Mouse (Mus musculus): Measurements from ENCODE around the gene Ak5. TPM values are rescaled to one million over a fixed set of nuclear protein-coding genes. Genes with fewer than 3 reads are reported as not detected.
"Not testable (repeated sequence)": the region's sequence is repeated elsewhere in the genome, so short reads cannot be mapped to it uniquely, and the experiment has no call there.

Ak5 gene
- polyA plus RNA-seq, 1 experiment from 2014 or later: 1.3 TPM

GRCm38 (mm10) chr3:152625061-152625820, 42.9 kb downstream of the Ak5 start:
- Histone ChIP-seq H3K36me3 (no peaks in the 10 kb centered on the region), H3K9me3 (replicated peaks) (no peaks in the 10 kb centered on the region), H3K27me3 (no peaks in the 10 kb centered on the region), H3K4me2 (replicated peaks) (no peak overlapping the region), H3K4me3 (replicated peaks) (no peak overlapping the region), H3K4me1 (no peaks in the 10 kb centered on the region), H3K27ac (replicated peaks) (no peak overlapping the region), H3K9ac (no peak overlapping the region)
- WGBS: 78% methylated on average over 10 of the region's 10 CpGs
- no peak for ATAC-seq (ENCODE audit: insufficient number of reproducible peaks, low FRiP score, low TSS enrichment, low read depth)

GRCm38 (mm10) chr3:152620534-152620933, 47.6 kb downstream of the Ak5 start:
- Histone ChIP-seq H3K27me3 (no peaks in the 10 kb centered on the region), H3K27ac (replicated peaks) (no peak overlapping the region), H3K9ac (no peak overlapping the region), H3K4me1 (no peaks in the 10 kb centered on the region), H3K36me3 (no peaks in the 10 kb centered on the region), H3K9me3 (replicated peaks) (no peaks in the 10 kb centered on the region), H3K4me2 (replicated peaks) (no peak overlapping the region), H3K4me3 (replicated peaks) (no peak overlapping the region)
- ATAC-seq (ENCODE audit: insufficient number of reproducible peaks, low FRiP score, low TSS enrichment, low read depth): no peak
- WGBS: 59% methylated on average over 11 of the region's 11 CpGs

- no peaks in the 10 kb centered on the region for H3K4me1 ChIP-seq
- no peak overlapping the region for H3K27ac ChIP-seq (replicated peaks)
- 82% methylated on average over 11 of the region's 11 CpGs for WGBS
- H3K36me3 ChIP-seq: no peaks in the 10 kb centered on the region
- H3K4me3 ChIP-seq (replicated peaks): no peak overlapping the region
- no peak for ATAC-seq (ENCODE audit: insufficient number of reproducible peaks, low FRiP score, low TSS enrichment, low read depth)
- no peak overlapping the region for H3K4me2 ChIP-seq (replicated peaks)
- H3K9ac ChIP-seq: no peak overlapping the region
- H3K27me3 ChIP-seq: no peaks in the 10 kb centered on the region
- H3K9me3 ChIP-seq (replicated peaks): no peaks in the 10 kb centered on the region
Measured at GRCm38 (mm10) chr3:152620058-152620457, 48.1 kb downstream of the Ak5 start.

GRCm38 (mm10) chr3:152609076-152609475, 59.1 kb downstream of the Ak5 start:
- H3K36me3 ChIP-seq: no peaks in the 10 kb centered on the region
- H3K9me3 ChIP-seq (replicated peaks): no peaks in the 10 kb centered on the region
- WGBS: 90% methylated on average over 5 of the region's 5 CpGs
- no peak overlapping the region for H3K27ac ChIP-seq (replicated peaks)
- H3K4me2 ChIP-seq (replicated peaks): no peak overlapping the region
- no peak overlapping the region for H3K4me3 ChIP-seq (replicated peaks)
- no peaks in the 10 kb centered on the region for H3K27me3 ChIP-seq
- H3K4me1 ChIP-seq: no peaks in the 10 kb centered on the region
- no peak for ATAC-seq (ENCODE audit: insufficient number of reproducible peaks, low FRiP score, low TSS enrichment, low read depth)
- no peak overlapping the region for H3K9ac ChIP-seq

- Histone ChIP-seq H3K27me3 (no peaks in the 10 kb centered on the region), H3K9me3 (replicated peaks) (no peaks in the 10 kb centered on the region), H3K4me2 (replicated peaks) (no peak overlapping the region), H3K4me1 (no peaks in the 10 kb centered on the region), H3K4me3 (replicated peaks) (no peak overlapping the region), H3K9ac (no peak overlapping the region), H3K36me3 (no peaks in the 10 kb centered on the region), H3K27ac (replicated peaks) (no peak overlapping the region)
- no peak for ATAC-seq (ENCODE audit: insufficient number of reproducible peaks, low FRiP score, low TSS enrichment, low read depth)
- WGBS: 73% methylated on average over 11 of the region's 11 CpGs
Measured at GRCm38 (mm10) chr3:152605849-152606248, 62.3 kb downstream of the Ak5 start.

GRCm38 (mm10) chr3:152599679-152600078, 68.5 kb downstream of the Ak5 start:
- Histone ChIP-seq H3K4me3 (replicated peaks) (no peak overlapping the region), H3K36me3 (no peaks in the 10 kb centered on the region), H3K27ac (replicated peaks) (no peak overlapping the region), H3K9me3 (replicated peaks) (no peaks in the 10 kb centered on the region), H3K4me2 (replicated peaks) (no peak overlapping the region), H3K4me1 (no peaks in the 10 kb centered on the region), H3K27me3 (no peaks in the 10 kb centered on the region), H3K9ac (no peak overlapping the region)
- 62% methylated on average over 6 of the region's 6 CpGs for WGBS
- ATAC-seq (ENCODE audit: insufficient number of reproducible peaks, low FRiP score, low TSS enrichment, low read depth): no peak

GRCm38 (mm10) chr3:152596406-152597050, 71.6 kb downstream of the Ak5 start:
- Histone ChIP-seq H3K27me3 (no peaks in the 10 kb centered on the region), H3K27ac (replicated peaks) (no peak overlapping the region), H3K9me3 (replicated peaks) (no peaks in the 10 kb centered on the region), H3K9ac (no peak overlapping the region), H3K36me3 (no peaks in the 10 kb centered on the region), H3K4me2 (replicated peaks) (no peak overlapping the region), H3K4me3 (replicated peaks) (no peak overlapping the region), H3K4me1 (no peaks in the 10 kb centered on the region)
- WGBS: 84% methylated on average over 7 of the region's 7 CpGs
- ATAC-seq (ENCODE audit: insufficient number of reproducible peaks, low FRiP score, low TSS enrichment, low read depth): no peak

- Histone ChIP-seq H3K36me3 (no peaks in the 10 kb centered on the region), H3K9me3 (replicated peaks) (no peaks in the 10 kb centered on the region), H3K4me1 (no peaks in the 10 kb centered on the region), H3K4me3 (replicated peaks) (no peak overlapping the region), H3K27ac (replicated peaks) (no peak overlapping the region), H3K4me2 (replicated peaks) (no peak overlapping the region), H3K27me3 (no peaks in the 10 kb centered on the region), H3K9ac (no peak overlapping the region)
- no peak for ATAC-seq (ENCODE audit: insufficient number of reproducible peaks, low FRiP score, low TSS enrichment, low read depth)
- 67% methylated on average over 8 of the region's 8 CpGs for WGBS
Measured at GRCm38 (mm10) chr3:152592767-152593425, 75.3 kb downstream of the Ak5 start.

GRCm38 (mm10) chr3:152590491-152590890, 77.7 kb downstream of the Ak5 start:
- H3K9ac ChIP-seq: no peak overlapping the region
- H3K36me3 ChIP-seq: no peaks in the 10 kb centered on the region
- H3K4me3 ChIP-seq (replicated peaks): no peak overlapping the region
- H3K4me2 ChIP-seq (replicated peaks): no peak overlapping the region
- no peak overlapping the region for H3K27ac ChIP-seq (replicated peaks)
- peaks cover 6% of the 10 kb centered on the region; the same call in 1 of the 2 replicates for H3K4me1 ChIP-seq
- no peak for ATAC-seq (ENCODE audit: insufficient number of reproducible peaks, low FRiP score, low TSS enrichment, low read depth)
- no peaks in the 10 kb centered on the region for H3K9me3 ChIP-seq (replicated peaks)
- 72% methylated on average over 7 of the region's 7 CpGs for WGBS
- H3K27me3 ChIP-seq: no peaks in the 10 kb centered on the region

- WGBS: 56% methylated on average over 3 of the region's 3 CpGs
- not testable (repeated sequence) for H3K9me3 ChIP-seq (replicated peaks); H3K4me3 ChIP-seq (replicated peaks); ATAC-seq (ENCODE audit: insufficient number of reproducible peaks, low FRiP score, low TSS enrichment, low read depth); H3K4me1 ChIP-seq; H3K27me3 ChIP-seq; H3K4me2 ChIP-seq (replicated peaks); H3K9ac ChIP-seq; H3K36me3 ChIP-seq; H3K27ac ChIP-seq (replicated peaks)
Measured at GRCm38 (mm10) chr3:152589101-152589500, 79.1 kb downstream of the Ak5 start.

GRCm38 (mm10) chr3:152587007-152587406, 81.2 kb downstream of the Ak5 start:
- Histone ChIP-seq H3K27me3 (no peaks in the 10 kb centered on the region), H3K36me3 (no peaks in the 10 kb centered on the region), H3K9me3 (replicated peaks) (no peaks in the 10 kb centered on the region), H3K4me2 (replicated peaks) (no peak overlapping the region), H3K27ac (replicated peaks) (no peak overlapping the region), H3K9ac (no peak overlapping the region), H3K4me1 (peaks cover 6% of the 10 kb centered on the region; the same call in 1 of the 2 replicates), H3K4me3 (replicated peaks) (no peak overlapping the region)
- no peak for ATAC-seq (ENCODE audit: insufficient number of reproducible peaks, low FRiP score, low TSS enrichment, low read depth)
- 80% methylated on average over 2 of the region's 2 CpGs for WGBS

Measured in embryonic facial prominence, embryonic 15.5 days (tissue).